ENCODE assay signal across 14 mouse cellular contexts in the genomic region with DNA sequence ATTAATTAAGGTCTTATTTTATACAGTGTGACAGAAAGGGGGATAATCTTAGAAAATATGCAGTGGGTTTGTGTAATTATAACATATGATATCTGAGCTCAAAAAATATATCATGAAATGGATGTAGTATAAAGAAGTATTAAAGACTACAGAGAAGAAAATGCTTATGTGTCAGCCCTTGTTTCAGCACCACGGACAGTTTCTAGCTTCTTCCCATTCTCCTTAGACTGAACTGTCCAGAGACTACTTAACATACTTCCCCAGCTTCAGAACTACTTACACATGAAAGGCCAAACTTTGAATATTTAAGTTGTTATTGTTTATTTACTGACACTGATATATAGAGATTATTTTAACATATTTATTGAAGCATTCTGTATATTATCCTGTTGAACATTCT.
A peak's percentile ranks its signal among the peaks of the same experiment; 100 is the strongest.
DNase-seq lines count a peak whose midpoint lies in the region; ATAC-seq and TF ChIP-seq lines count a peak whose summit lies in the region.
"Had no signal": no experiment of that assay in that cellular context is flagged by ENCODE, and none has a peak within 500 bp of the region (broad histone marks: within the 10 kb centered on the region; RNA-seq: fewer than 3 reads in every experiment).

No protein-coding gene starts in this region.

- DNase-seq in kidney, postnatal 14 days: peak; percentile 1
- DNase-seq in kidney, adult 2 months: no peak
- peak; percentile 20 for DNase-seq in ES-E14 (ENCODE audit: low read depth, low spot score)
- peak; percentile 43 for DNase-seq in R1 (ENCODE audit: low read depth, low spot score)
- peak; percentile 12 for DNase-seq in hindlimb bud, embryonic 11.5 days (ENCODE audit: extremely low spot score, low read depth, low spot score)
- no peak for DNase-seq in forebrain, embryonic 10.5 days (ENCODE audit: extremely low spot score, low spot score)
- DNase-seq in kidney, adult 9 months: no peak
- DNase-seq: cerebellum, postnatal 25 days; lung, adult 2 months had no signal

- no peaks in the 10 kb centered on the region for H3K36me3 ChIP-seq in kidney, adult 2 months (ENCODE audit: control insufficient read depth, insufficient read depth, low read length)
- no peaks in the 10 kb centered on the region for H3K36me3 ChIP-seq in ES-E14 (ENCODE audit: control insufficient read depth, insufficient read depth, low read length, poor library complexity, severe bottlenecking)
- no peaks in the 10 kb centered on the region for H3K36me3 ChIP-seq in forebrain, embryonic 10.5 days (replicated peaks)
- no peaks in the 10 kb centered on the region for H3K36me3 ChIP-seq in midbrain, embryonic 16.5 days (ENCODE audit: control insufficient read depth, insufficient read depth, low read length)
- H3K36me3 ChIP-seq: limb, embryonic 12.5 days; midbrain, embryonic 12.5 days had no signal

- H3K4me3 ChIP-seq in kidney, adult 2 months (ENCODE audit: insufficient read depth, low read depth, low read length): no peak overlapping the region
- H3K4me3 ChIP-seq in ES-E14 (ENCODE audit: insufficient read depth in 1 of 2, low read depth in 1 of 2, low read length in 2 of 2, poor library complexity in 1 of 2, severe bottlenecking in 1 of 2): no peak overlapping the region
- H3K4me3 ChIP-seq in forebrain, embryonic 10.5 days: no peak overlapping the region
- no peak overlapping the region for H3K4me3 ChIP-seq in midbrain, embryonic 16.5 days (ENCODE audit: low read depth, low read length)
- H3K4me3 ChIP-seq: erythroblast, embryonic 14.5 days; limb, embryonic 12.5 days; midbrain, embryonic 12.5 days had no signal

- TF ChIP-seq CTCF in kidney, adult 2 months (conservative IDR thresholded peaks at IDR 0.05; ENCODE audit: insufficient read depth, insufficient read length, low read depth, low read length): no peak

- H3K4me1 ChIP-seq in kidney, adult 2 months (ENCODE audit: control insufficient read depth, insufficient read depth, low read length): no peaks in the 10 kb centered on the region
- H3K4me1 ChIP-seq in ES-E14 (ENCODE audit: control insufficient read depth in 2 of 2, insufficient read depth in 2 of 2, low read length in 2 of 2, poor library complexity in 1 of 2): no peaks in the 10 kb centered on the region
- no peaks in the 10 kb centered on the region for H3K4me1 ChIP-seq in forebrain, embryonic 10.5 days
- no peaks in the 10 kb centered on the region for H3K4me1 ChIP-seq in midbrain, embryonic 16.5 days (ENCODE audit: control insufficient read depth, insufficient read depth, low read length)
- H3K4me1 ChIP-seq: limb, embryonic 12.5 days; midbrain, embryonic 12.5 days had no signal

- WGBS in kidney, adult 2 months: 46% methylated on average over 1 of the region's 1 CpGs
- 67% methylated on average over 1 of the region's 1 CpGs for WGBS in forebrain, embryonic 10.5 days
- WGBS in midbrain, embryonic 16.5 days: 62% methylated on average over 1 of the region's 1 CpGs

- H3K9me3 ChIP-seq in ES-E14 (ENCODE audit: control insufficient read depth, insufficient read depth, low read depth, low read length): no peaks in the 10 kb centered on the region
- no peaks in the 10 kb centered on the region for H3K9me3 ChIP-seq in forebrain, embryonic 10.5 days
- H3K9me3 ChIP-seq in midbrain, embryonic 16.5 days (replicated peaks; ENCODE audit: control insufficient read depth, low read length, poor library complexity, severe bottlenecking): no peaks in the 10 kb centered on the region
- H3K9me3 ChIP-seq: limb, embryonic 12.5 days; midbrain, embryonic 12.5 days had no signal

- no peak for TF ChIP-seq POLR2A in kidney, adult 2 months (IDR thresholded peaks at IDR 0.05; ENCODE audit: low read depth, low read length)

- no peak overlapping the region for H3K27ac ChIP-seq in kidney, adult 2 months (ENCODE audit: insufficient read depth, low read depth, low read length)
- H3K27ac ChIP-seq in ES-E14 (ENCODE audit: insufficient read depth, low read depth, low read length, poor library complexity, severe bottlenecking): no peak overlapping the region
- no peak overlapping the region for H3K27ac ChIP-seq in forebrain, embryonic 10.5 days
- H3K27ac ChIP-seq in midbrain, embryonic 16.5 days (ENCODE audit: low read length): no peak overlapping the region
- H3K27ac ChIP-seq: limb, embryonic 12.5 days; midbrain, embryonic 12.5 days had no signal

- H3K9ac ChIP-seq in ES-E14 (ENCODE audit: insufficient read depth, low read depth, low read length, poor library complexity, severe bottlenecking): no peak overlapping the region
- no peak overlapping the region for H3K9ac ChIP-seq in midbrain, embryonic 16.5 days (ENCODE audit: low read depth, low read length)
- H3K9ac ChIP-seq: limb, embryonic 12.5 days; midbrain, embryonic 12.5 days had no signal

- in situ Hi-C loops in ES-E14 (cut with MboI; ENCODE audit: low sequenced_read_pairs in 2 of 2, unreplicated experiment in 2 of 2): no loop called here

- no peak for ATAC-seq in midbrain, embryonic 16.5 days
- ATAC-seq: intestine, embryonic 16.5 days had no signal

- no peaks in the 10 kb centered on the region for H3K27me3 ChIP-seq in kidney, adult 2 months (replicated peaks; ENCODE audit: control insufficient read depth, insufficient read depth, low read length)
- H3K27me3 ChIP-seq in forebrain, embryonic 10.5 days (ENCODE audit: poor library complexity, severe bottlenecking): no peaks in the 10 kb centered on the region
- H3K27me3 ChIP-seq in midbrain, embryonic 16.5 days (ENCODE audit: control insufficient read depth, insufficient read depth, low read depth, low read length): no peaks in the 10 kb centered on the region
- H3K27me3 ChIP-seq: limb, embryonic 12.5 days; midbrain, embryonic 12.5 days had no signal

- no peak overlapping the region for H3K4me2 ChIP-seq in midbrain, embryonic 16.5 days (ENCODE audit: low read length)
- H3K4me2 ChIP-seq: limb, embryonic 12.5 days; midbrain, embryonic 12.5 days had no signal

TF ChIP-seq in ES-E14, 5 proteins besides CTCF, POLR2A, EP300 and RAD21:
- TF ChIP-seq ZNF384 (IDR thresholded peaks at IDR 0.05; ENCODE audit: low read depth, low read length) (no peak), MAFK (IDR thresholded peaks at IDR 0.05; ENCODE audit: insufficient read depth, low read depth, low read length) (no peak), HCFC1 (IDR thresholded peaks at IDR 0.05; ENCODE audit: borderline replicate concordance, insufficient read depth, low read length) (no peak), CHD2 (IDR thresholded peaks at IDR 0.05; ENCODE audit: low read depth, low read length) (no peak), ZC3H11A (IDR thresholded peaks at IDR 0.05; ENCODE audit: borderline replicate concordance, low read depth, low read length) (no peak)

Comparison
In these comparisons a context has a peak if more than half of its experiments do, and no peak if none do; other contexts are left out.
1. DNase-seq: peak in kidney, postnatal 14 days (single experiment), ES-E14 (single experiment), R1 (single experiment) and hindlimb bud, embryonic 11.5 days (single experiment); none in kidney, adult 2 months (single experiment), forebrain, embryonic 10.5 days (single experiment) and kidney, adult 9 months (single experiment).